Mouse (Mus musculus): ENCODE data around the gene Il17f.
"Not testable (repeated sequence)": the region's sequence is repeated elsewhere in the genome, so short reads cannot be mapped to it uniquely, and the experiment has no call there.

Gene Il17f

DNA sequence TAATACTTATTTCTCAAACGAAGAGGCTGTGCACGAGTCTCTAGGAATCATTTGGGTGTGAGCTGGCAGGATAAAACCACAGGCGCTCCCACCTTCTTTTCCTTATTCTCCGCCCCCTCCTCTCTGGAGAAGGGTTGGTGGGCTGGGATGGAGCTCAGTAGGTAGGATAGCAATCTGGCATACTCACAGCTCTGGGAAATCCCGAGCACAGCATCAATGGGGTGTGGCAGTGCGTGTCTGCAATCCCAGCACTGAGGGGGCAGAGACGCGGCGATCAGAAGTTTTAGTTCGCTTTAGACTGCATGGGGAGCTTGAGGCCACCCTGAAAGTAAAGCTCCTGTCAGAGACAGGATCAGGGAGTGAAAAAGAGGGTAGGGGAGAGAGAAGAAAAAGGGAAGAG is 2.0 kb downstream of the Il17f start:
- no peak for DNase-seq (ENCODE audit: extremely low read depth, low read depth, low spot score)

DNA sequence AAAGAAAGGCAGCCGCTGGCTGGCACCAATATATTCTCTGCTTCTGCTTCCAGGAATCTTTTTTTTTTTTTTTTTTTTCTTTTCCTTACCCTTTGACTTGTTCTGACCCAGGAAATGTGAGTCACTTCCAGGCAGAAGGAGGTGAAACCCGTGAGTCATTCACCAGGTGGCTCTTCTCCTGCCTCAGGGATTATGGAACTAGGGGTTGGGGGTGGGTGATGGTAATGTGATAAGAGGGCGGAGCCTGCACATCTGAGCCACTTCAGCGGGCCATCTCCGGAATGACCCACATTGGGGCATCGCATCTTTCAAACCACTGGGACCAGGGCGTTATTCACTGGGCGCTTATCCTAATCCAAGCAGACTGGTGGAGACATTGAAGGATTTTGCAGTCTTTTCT is 3.4 kb downstream of the Il17f start:
- DNase-seq (ENCODE audit: extremely low read depth, low read depth, low spot score), result no peak

DNA sequence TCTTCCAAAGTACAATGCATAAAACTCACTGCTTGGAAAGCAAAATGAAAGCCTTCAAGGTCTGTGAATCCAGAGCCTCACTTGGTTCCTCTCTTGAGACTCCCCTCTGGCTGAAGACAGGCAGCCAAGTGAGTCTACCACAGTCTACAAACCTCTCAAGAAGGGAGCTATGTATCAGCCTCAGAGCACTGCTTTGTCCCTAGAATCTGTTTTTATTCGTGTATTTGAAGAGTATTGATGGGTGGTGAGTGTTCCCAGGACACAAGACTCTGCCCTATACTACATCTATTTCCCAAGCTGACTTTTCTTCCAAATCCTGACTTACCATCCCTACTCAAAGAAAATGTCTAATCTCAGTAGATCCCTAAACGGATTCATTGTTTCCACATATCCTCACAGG is 12.1 kb downstream of the Il17f start:
- DNase-seq (ENCODE audit: extremely low read depth, low read depth, low spot score), result no peak

DNA sequence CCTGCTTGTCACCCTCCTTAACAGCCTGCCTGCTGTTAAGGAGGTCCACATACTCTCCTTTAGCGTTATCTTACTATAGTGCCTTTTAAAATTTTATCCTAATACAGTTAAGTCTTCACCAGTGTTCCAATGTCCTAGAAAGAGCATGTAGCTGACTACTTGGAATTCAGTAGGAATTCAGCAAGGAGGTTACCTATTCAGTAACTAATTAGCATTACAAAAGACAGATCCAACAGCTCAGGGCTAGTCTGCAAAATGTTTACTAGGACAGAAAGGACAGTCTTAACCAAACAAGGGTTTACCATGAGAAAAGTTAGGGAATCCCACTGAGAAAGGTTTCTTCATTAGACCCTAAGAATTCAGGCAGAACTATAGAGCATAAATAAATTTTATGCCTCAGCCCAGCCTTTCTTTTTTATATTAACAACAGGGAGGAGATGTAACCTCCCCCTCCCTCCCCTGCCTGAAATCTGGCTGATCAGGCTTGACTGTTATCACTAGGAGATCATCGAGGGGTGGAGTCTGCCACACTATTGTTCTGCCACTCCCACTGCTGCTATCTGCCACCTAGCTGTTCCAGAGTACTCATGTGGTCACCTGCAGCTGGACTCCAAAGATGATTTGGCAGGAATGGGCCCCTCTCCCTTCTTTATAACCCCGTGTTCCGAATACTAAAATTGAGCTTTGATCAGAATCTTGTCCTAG is 16.2 kb downstream of the Il17f start:
- not testable (repeated sequence) for DNase-seq (ENCODE audit: extremely low read depth, low read depth, low spot score)

DNA sequence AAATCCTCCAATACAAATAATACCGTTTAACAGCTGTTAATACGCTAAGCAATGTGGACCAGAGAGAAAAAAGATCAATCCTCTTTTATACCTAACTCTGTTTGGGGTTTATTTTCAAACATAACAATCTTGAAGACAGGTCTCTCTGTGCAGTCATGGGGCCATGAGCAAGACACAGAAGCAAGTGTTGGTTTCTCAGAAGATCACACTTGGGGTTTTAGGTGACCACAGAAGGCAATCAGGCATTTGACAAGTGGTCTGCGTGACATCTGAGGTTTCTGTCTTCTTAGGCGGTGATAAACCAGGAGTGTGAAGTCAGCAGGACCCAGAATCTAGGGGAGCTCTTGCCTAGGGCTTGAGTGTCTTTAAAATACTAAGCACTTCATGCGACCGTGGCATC is 23.9 kb downstream of the Il17f start:
- no peak for DNase-seq (ENCODE audit: extremely low read depth, low read depth, low spot score)

DNA sequence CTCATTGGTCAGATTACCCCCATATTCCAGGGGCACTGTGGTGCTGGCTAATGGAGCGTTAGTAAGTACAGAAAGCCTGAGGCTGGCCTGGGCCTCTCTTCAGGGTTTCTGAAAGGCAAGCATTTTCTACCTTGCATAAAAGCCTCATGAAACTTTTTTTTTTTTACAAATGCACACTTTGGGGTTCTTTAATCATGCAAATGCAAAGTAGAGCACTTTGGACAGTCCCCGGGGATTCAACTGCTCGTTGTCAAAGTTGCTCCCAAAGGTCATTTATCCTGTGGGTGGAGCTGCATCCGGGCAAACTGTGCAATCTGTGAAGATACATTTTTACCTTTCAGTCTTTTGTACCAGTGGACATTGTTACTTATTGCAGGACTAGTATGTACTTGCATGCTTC is 29.0 kb downstream of the Il17f start:
- no peak for DNase-seq (ENCODE audit: extremely low read depth, low read depth, low spot score)

DNA sequence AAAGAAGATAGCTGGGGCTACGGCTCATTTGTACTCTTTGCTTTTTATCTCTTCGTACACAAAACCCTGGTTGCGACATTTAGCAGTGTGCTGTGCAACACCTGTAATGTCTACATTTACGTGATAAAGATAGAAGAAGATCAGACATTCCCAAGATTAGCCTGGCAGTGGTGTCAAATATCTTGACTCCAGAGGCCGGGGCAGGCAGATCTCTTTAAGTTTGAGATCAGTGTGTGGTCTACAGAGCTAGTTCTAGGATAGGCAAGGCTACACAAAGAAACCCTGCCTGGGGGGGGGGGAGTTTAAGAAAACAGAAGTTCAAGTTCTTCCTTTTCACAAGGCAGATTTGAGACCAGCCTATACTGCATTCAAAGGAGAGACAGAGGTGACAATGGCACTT is 30.1 kb downstream of the Il17f start:
- no peak for DNase-seq (ENCODE audit: extremely low read depth, low read depth, low spot score)

DNA sequence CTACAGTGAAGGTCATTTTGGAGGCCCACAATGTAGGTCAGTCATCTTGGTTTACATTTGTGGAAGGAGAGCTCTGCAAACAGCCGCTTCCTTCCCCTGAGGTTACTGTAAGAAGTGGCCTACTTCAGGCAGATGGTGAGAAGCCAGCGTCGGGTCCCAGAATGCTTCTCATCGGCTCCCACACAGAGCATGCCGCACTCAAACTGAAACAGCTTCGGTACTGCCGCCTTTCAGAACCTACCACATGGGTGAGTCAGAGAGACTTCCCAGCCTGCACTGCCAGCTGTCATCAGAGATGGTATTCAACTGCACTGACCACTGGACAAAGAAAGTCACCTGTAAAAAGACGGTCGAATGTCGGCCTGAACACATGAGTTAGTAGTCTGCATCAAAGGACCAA is 30.6 kb downstream of the Il17f start:
- no peak for DNase-seq (ENCODE audit: extremely low read depth, low read depth, low spot score)

DNA sequence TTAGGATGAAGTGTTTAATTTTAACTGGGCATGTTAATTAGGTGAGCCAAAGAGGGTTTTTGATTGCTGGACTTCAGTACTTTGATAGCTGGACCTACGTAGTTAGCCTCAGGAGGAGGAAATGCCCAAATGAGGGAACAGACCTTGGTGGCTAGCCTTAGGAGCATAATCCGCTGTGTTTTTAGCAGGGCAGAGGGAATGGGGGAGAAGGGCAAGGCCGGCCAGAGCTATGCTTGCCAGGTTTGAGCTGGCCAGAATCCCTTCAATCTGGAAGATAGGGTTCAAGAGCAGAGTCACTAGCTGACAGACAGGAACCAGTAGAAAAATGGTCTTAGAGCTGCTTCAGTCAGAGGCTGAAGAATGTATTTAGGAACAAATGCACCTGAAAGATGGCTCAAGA is 32.8 kb downstream of the Il17f start:
- DNase-seq (ENCODE audit: extremely low read depth, low read depth, low spot score), result no peak

DNA sequence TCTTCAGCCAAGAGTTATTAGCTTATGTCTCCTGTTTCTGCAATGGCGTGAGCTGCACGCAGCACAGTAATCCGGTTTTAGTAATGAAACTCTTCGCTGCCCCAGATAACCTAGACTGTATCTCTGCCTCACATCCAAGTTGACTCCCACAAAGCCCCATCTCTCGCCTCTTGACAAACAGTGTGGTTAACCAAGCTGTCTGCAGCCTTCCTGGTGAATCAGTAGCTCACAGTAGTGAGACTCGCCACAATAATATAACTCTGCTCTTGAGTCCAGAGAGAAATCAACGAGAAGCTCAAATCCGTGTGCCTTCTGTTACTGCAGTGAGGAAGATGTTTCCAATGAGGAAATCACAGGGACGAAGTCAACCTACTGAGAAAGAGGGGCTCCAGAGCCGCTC is 36.0 kb downstream of the Il17f start:
- no peak for DNase-seq (ENCODE audit: extremely low read depth, low read depth, low spot score)

DNA sequence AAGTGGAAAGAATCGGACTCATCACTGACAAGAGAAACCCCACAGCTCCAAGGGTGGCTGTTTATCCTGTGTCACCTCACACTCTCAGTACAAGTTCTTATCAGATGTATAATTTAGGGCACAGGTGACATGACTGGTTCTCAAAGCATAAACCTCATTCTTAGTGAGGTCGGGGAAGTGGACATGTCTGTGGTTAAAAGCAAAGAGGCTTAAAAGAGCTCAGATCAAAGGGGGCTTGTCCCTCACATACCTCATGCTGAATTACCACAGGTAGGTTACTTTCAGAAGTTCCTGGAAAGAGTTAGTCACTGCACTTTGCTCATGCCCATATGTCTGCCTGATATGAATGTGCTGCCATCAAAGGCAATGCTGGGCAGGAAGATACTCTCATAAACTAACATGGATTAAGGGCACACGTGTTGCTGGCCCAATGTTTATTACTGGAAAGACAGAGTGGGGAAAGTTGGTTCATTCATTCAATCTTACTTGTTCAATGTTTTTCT is 49.9 kb downstream of the Il17f start:
- no peak for DNase-seq (ENCODE audit: extremely low read depth, low read depth, low spot score)

DNA sequence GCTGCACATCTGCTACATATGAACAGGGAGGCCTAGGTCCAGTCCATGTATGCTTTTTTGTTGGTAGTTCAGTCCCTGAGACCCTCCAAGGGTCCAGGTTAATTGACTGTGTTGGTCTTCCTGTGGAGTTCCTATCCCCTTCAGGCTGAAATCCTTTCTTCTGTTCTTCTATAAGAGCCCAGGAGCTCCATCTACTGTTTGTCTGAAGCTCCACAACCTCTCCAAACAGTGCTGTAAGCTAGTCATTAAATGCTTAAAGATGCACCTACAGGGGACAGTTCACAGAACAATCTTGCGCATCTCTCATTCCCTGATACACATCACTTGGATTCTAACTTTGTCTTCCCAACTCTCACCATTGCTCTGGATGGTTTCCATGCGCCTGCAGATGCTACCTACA is 51.9 kb downstream of the Il17f start:
- DNase-seq (ENCODE audit: extremely low read depth, low read depth, low spot score), result no peak

DNA sequence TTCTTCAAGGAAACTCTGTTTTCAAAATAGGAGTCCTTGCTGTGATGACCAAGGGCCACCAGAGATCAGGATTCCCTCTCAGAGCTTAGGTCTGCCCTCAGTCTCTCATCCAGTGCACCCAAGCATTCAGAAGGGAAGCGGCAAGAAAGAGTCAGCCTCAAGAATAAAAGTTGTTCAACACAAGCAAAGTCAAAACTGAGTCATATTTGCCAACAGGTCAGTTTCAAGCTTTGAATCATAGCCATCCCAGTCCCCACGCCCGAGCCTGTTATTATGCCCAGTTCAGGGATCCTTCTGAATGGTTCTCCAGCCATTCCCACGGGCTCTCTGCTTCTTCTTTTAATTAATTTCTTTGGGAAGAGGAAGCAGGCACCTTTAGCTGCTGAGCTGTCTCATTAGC is 53.8 kb downstream of the Il17f start:
- DNase-seq (ENCODE audit: extremely low read depth, low read depth, low spot score), result no peak

DNA sequence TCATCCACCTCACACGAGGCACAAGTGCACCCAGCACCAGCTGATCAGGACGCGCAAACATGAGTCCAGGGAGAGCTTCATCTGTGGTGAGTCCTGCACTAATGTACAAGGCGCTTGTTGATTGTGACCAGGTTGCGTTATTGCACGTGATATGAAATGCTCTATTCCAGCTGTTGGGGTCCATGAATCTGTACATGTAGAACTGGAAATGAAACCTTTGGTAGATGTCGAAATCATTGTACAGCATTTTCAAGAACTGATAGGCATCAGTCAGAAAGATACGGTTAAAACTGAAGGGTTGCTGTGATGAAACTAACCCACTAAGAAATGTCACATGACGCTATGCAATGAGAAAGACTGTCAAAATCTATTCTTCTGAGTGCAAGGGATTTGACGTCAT is 59.5 kb downstream of the Il17f start, which contains the start of gene Il17a:
Gene Il17a (plus strand): TSS at position 3 of the 400 bp plus-strand sequence.
- no peak for DNase-seq (ENCODE audit: extremely low read depth, low read depth, low spot score)

All from fat pad, adult 2 months (tissue).